Mouse (Mus musculus) heart, postnatal 0 days (tissue): ENCODE results near the gene Dlgap4.

Experiments
- CTCF ChIP-seq: IDR thresholded peaks from 2 replicates; pipeline ENCODE4 v1.5.1; 2016; ENCODE audit warnings: antibody characterized with exemption, control low read depth, low read depth
- EP300 ChIP-seq: IDR thresholded peaks from 2 replicates; pipeline ENCODE4 v1.6.1; 2016; ENCODE audit warnings: antibody characterized with exemption, low read depth

DNA sequence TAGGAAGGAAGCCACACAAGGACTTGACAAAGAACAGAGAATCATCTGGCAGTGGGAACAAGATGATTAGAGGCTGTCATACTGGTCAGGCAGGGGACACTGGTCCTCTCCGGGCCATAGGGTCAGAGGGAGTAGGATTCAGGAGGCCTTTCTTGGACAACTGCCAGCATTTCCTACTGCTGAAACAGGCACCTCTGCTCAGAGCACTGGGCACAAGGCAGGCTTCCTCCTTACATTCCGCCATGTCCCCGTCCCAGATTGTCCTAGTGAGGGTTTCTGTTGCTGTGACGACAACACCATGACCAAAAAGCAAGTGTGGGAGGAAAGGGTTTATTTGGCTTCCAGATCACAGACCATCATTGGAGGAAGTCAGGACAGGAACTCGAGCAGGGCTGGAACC lies 105.3 kb downstream of the Dlgap4 start:
- TF ChIP-seq CTCF = no peak
- 0 out of 2 replicates have a peak, but pooled peaks have one; percentile 18 for TF ChIP-seq EP300
